Mouse (Mus musculus): ENCODE measurements at regions not wholly inside any gene's neighbourhood (a gene's known extent, or its start where the extent isn't known, plus 50 kb on each side); places are given as distances from the start of the nearest gene placed in this dataset.

DNA sequence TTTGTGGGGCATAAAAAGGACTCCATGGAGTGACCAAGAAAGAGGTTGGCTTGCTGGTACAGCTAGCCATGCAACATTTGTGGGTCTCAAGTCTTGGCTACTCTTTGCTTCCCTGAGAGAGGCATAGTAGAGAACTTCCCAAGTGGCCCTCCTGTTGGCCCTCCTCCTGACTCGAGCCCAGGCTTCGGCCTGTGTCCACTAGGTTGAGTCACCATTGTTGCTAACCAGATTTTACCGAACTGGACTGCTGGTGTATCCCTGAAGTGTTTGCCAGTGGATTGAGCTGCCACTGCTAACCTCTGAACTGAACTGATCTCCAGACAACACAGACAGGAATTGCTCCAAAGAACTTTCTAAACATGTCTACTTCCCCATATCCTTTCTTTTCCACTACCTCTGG, 66.9 kb upstream of the Lpar1 start:
- TF ChIP-seq CTCF (IDR thresholded peaks at IDR 0.05; ENCODE audit: low read depth) = no peak
- TF ChIP-seq EP300 (IDR thresholded peaks at IDR 0.05; ENCODE audit: low read depth) = no peak
